Comparison of ENCODE assay signal across 32 mouse cellular contexts in genomic region chr11:93040816-93041215, GRCm38 (mm10). TPM values are rescaled to one million over a fixed set of nuclear protein-coding genes. Genes with fewer than 3 reads are reported as not detected.
"Had no signal": no experiment of that assay in that cellular context is flagged by ENCODE, and none has a peak within 500 bp of the region (broad histone marks: within the 10 kb centered on the region; RNA-seq: fewer than 3 reads in every experiment).

No protein-coding gene starts in this region.

- H3K36me3 ChIP-seq: heart, embryonic 13.5 days; heart, embryonic 15.5 days; hindbrain, embryonic 13.5 days; intestine, embryonic 15.5 days; kidney, embryonic 15.5 days; limb, embryonic 13.5 days; limb, embryonic 15.5 days; liver, embryonic 13.5 days; liver, embryonic 15.5 days had no signal

- H3K27ac ChIP-seq: heart, adult 2 months; heart, embryonic 13.5 days; heart, embryonic 15.5 days; hindbrain, embryonic 13.5 days; intestine, embryonic 15.5 days; kidney, embryonic 15.5 days; kidney, postnatal 0 days; limb, embryonic 13.5 days; limb, embryonic 15.5 days; liver, embryonic 13.5 days; liver, embryonic 15.5 days had no signal

- H3K27me3 ChIP-seq: heart, embryonic 13.5 days; heart, embryonic 15.5 days; hindbrain, embryonic 13.5 days; intestine, embryonic 15.5 days; kidney, embryonic 15.5 days; limb, embryonic 13.5 days; limb, embryonic 15.5 days; liver, embryonic 13.5 days; liver, embryonic 15.5 days had no signal

- H3K4me1 ChIP-seq: heart, embryonic 13.5 days; heart, embryonic 15.5 days; intestine, embryonic 15.5 days; kidney, embryonic 15.5 days; limb, embryonic 13.5 days; limb, embryonic 15.5 days; liver, embryonic 13.5 days; liver, embryonic 15.5 days had no signal

- H3K9me3 ChIP-seq: heart, embryonic 13.5 days; heart, embryonic 15.5 days; hindbrain, embryonic 13.5 days; intestine, embryonic 15.5 days; kidney, embryonic 15.5 days; limb, embryonic 15.5 days; liver, embryonic 13.5 days; liver, embryonic 15.5 days had no signal

- H3K9ac ChIP-seq: heart, embryonic 13.5 days; heart, embryonic 15.5 days; hindbrain, embryonic 13.5 days; intestine, embryonic 15.5 days; kidney, embryonic 15.5 days; limb, embryonic 13.5 days; limb, embryonic 15.5 days; liver, embryonic 13.5 days; liver, embryonic 15.5 days; liver, postnatal 0 days had no signal

- H3K4me3 ChIP-seq: heart, adult 2 months; heart, embryonic 13.5 days; heart, embryonic 15.5 days; hindbrain, embryonic 13.5 days; intestine, embryonic 15.5 days; kidney, embryonic 15.5 days; limb, embryonic 13.5 days; limb, embryonic 15.5 days; liver, embryonic 13.5 days; liver, embryonic 15.5 days had no signal

- ATAC-seq: hindbrain, embryonic 16.5 days; inflammation-experienced regulatory T-cells, adult 6 months; intestine, embryonic 15.5 days; intestine, postnatal 0 days; liver, postnatal 0 days had no signal

- H3K4me2 ChIP-seq: heart, embryonic 11.5 days; heart, embryonic 13.5 days; heart, embryonic 15.5 days; hindbrain, embryonic 13.5 days; intestine, embryonic 15.5 days; kidney, embryonic 15.5 days; limb, embryonic 13.5 days; limb, embryonic 15.5 days; liver, embryonic 11.5 days; liver, embryonic 13.5 days; liver, embryonic 15.5 days had no signal

- DNase-seq: gastrocnemius, postnatal 14 days; gastrocnemius, postnatal 36 days; heart, adult 11 months; heart, adult 2 months; heart, postnatal 14 days; heart, postnatal 36 days; kidney, adult 18-20 months; kidney, adult 8-10 months; kidney, postnatal 14 days; kidney, postnatal 36 days; layer of hippocampus, adult 9-11 months; layer of hippocampus, postnatal 36 days; left cerebral cortex, postnatal 4 days; liver, embryonic 13.5 days; liver, postnatal 0 days had no signal

RNA-seq across cellular contexts. Expression of gene Car10, which starts 57.0 kb away (rescaled TPM):
- polyA plus RNA-seq: gonadal fat pad, adult 2 months; heart, adult 2 months; heart, postnatal 0 days; kidney, postnatal 0 days; large intestine, adult 2 months; liver, embryonic 13.5 days; liver, embryonic 15.5 days; liver, postnatal 0 days had no signal
